ENCODE assay signal across 9 mouse cellular contexts in genomic region chr17:26424973-26425735, GRCm38 (mm10). TPM values are rescaled to one million over a fixed set of nuclear protein-coding genes. Genes with fewer than 3 reads are reported as not detected.
DNase-seq lines count a peak whose midpoint lies in the region; ATAC-seq lines count a peak whose summit lies in the region.
"Had no signal": no experiment of that assay in that cellular context is flagged by ENCODE, and none has a peak within 500 bp of the region (broad histone marks: within the 10 kb centered on the region; RNA-seq: fewer than 3 reads in every experiment).

No protein-coding gene starts in this region.

- 37% methylated on average over 13 of the region's 13 CpGs for WGBS in heart, embryonic 16.5 days
- 71% methylated on average over 13 of the region's 13 CpGs for WGBS in stomach, embryonic 14.5 days

- peak overlapping the region; percentile 94 for H3K27ac ChIP-seq in heart, embryonic 16.5 days (ENCODE audit: low read length)
- H3K27ac ChIP-seq in stomach, embryonic 14.5 days (ENCODE audit: low read length): peak overlapping the region; percentile 48; the same call in 1 of the 2 replicates
- H3K27ac ChIP-seq: neural tube, embryonic 13.5 days had no signal

- ATAC-seq in heart, embryonic 16.5 days (replicated peaks; ENCODE audit: extremely low read depth, insufficient read depth, low FRiP score): peak; percentile 83
- ATAC-seq in stomach, embryonic 14.5 days (ENCODE audit: insufficient number of reproducible peaks, insufficient read depth, low FRiP score, low read depth): no peak
- ATAC-seq in megakaryocyte, adult 5-6 weeks (ENCODE audit: poor library complexity, severe bottlenecking): no peak

- H3K36me3 ChIP-seq in heart, embryonic 16.5 days (ENCODE audit: control insufficient read depth, insufficient read depth): no peaks in the 10 kb centered on the region
- H3K36me3 ChIP-seq in stomach, embryonic 14.5 days (ENCODE audit: control insufficient read depth, insufficient read depth, low read length): no peaks in the 10 kb centered on the region; the same call in 1 of the 2 replicates
- H3K36me3 ChIP-seq: neural tube, embryonic 13.5 days had no signal

- peak overlapping the region; percentile 42 for H3K4me2 ChIP-seq in heart, embryonic 16.5 days (ENCODE audit: low read depth, low read length)
- no peak overlapping the region for H3K4me2 ChIP-seq in stomach, embryonic 14.5 days (replicated peaks; ENCODE audit: low read depth, low read length)
- H3K4me2 ChIP-seq: neural tube, embryonic 13.5 days had no signal

- no peak overlapping the region for H3K4me3 ChIP-seq in heart, embryonic 16.5 days (ENCODE audit: low read length)
- H3K4me3 ChIP-seq in stomach, embryonic 14.5 days (ENCODE audit: low read depth, low read length): no peak overlapping the region
- H3K4me3 ChIP-seq: neural tube, embryonic 13.5 days had no signal

- DNase-seq in cerebellum, postnatal 10 days: peak; percentile 76 to 88
- no peak for DNase-seq in cerebellum, adult 8-10 months
- DNase-seq in right cerebral cortex, adult 18-20 months: peak; percentile 34
- no peak for DNase-seq in right cerebral cortex, postnatal 36 days (ENCODE audit: low spot score in 2 of 2)
- DNase-seq in layer of hippocampus, postnatal 14 days (ENCODE audit: low spot score in 2 of 2): peak; percentile 54 to 78

- H3K4me1 ChIP-seq in heart, embryonic 16.5 days (ENCODE audit: control insufficient read depth, insufficient read depth, low read length): peaks cover 34% of the 10 kb centered on the region
- H3K4me1 ChIP-seq in stomach, embryonic 14.5 days (ENCODE audit: control insufficient read depth, insufficient read depth, low read length): peaks cover 22% of the 10 kb centered on the region

- H3K27me3 ChIP-seq in heart, embryonic 16.5 days (ENCODE audit: control insufficient read depth, insufficient read depth, low read length): no peaks in the 10 kb centered on the region
- no peaks in the 10 kb centered on the region for H3K27me3 ChIP-seq in stomach, embryonic 14.5 days (ENCODE audit: control insufficient read depth, insufficient read depth, low read length)
- H3K27me3 ChIP-seq: neural tube, embryonic 13.5 days had no signal

- peak overlapping the region; percentile 44 for H3K9ac ChIP-seq in heart, embryonic 16.5 days (ENCODE audit: low read length)
- no peak overlapping the region for H3K9ac ChIP-seq in stomach, embryonic 14.5 days (replicated peaks; ENCODE audit: low read depth, low read length)
- H3K9ac ChIP-seq: neural tube, embryonic 13.5 days had no signal

- no peaks in the 10 kb centered on the region for H3K9me3 ChIP-seq in heart, embryonic 16.5 days (replicated peaks; ENCODE audit: control insufficient read depth, low read length)
- no peaks in the 10 kb centered on the region for H3K9me3 ChIP-seq in stomach, embryonic 14.5 days (ENCODE audit: control insufficient read depth, low read depth, low read length)
- H3K9me3 ChIP-seq: neural tube, embryonic 13.5 days had no signal

RNA-seq across cellular contexts. Expression of gene Neurl1b, which starts 10.5 kb away (rescaled TPM):
- 3.0 and 3.3 TPM in 2 replicates for polyA plus RNA-seq in heart, embryonic 16.5 days (2015; fragmentation: Nextera tagmentation; extraction: Ambion mirVana)
- 10 to 100 TPM; 80.3 to 84.9 TPM for total RNA-seq in layer of hippocampus, postnatal 14 days (2021)
- 5.0 and 6.0 TPM in 2 replicates for polyA plus RNA-seq in stomach, embryonic 14.5 days (2014; fragmentation: Nextera tagmentation; extraction: Ambion mirVana)
- total RNA-seq in megakaryocyte, adult 5-6 weeks (2015): 6.8 and 8.5 TPM in 2 replicates
- 6.9 and 8.6 TPM in 2 replicates for total RNA-seq in megakaryocyte, adult 5-6 weeks (2017)

Comparison
In these comparisons a context has a peak if more than half of its experiments do, and no peak if none do; other contexts are left out.
1. DNase-seq: peak in cerebellum, postnatal 10 days (2 of 2), right cerebral cortex, adult 18-20 months (single experiment) and layer of hippocampus, postnatal 14 days (2 of 2); none in cerebellum, adult 8-10 months (single experiment) and right cerebral cortex, postnatal 36 days (0 of 2).
2. RNA of gene Neurl1b, which starts 10.5 kb away (total RNA-seq): 80.3 to 84.9 TPM in layer of hippocampus, postnatal 14 days; 6.8 to 8.6 TPM in megakaryocyte, adult 5-6 weeks; every median in the first group is over 4 times any median in the second.